Mouse (Mus musculus) stomach, embryonic 14.5 days (tissue): ENCODE measurements around the gene Fgf7. TPM values are rescaled to one million over a fixed set of nuclear protein-coding genes. Genes with fewer than 3 reads are reported as not detected.
A peak's percentile ranks its signal among the peaks of the same experiment; 100 is the strongest.

Source experiments
- ATAC-seq: fragments of 200-750 bp; cut with Nextera tagmentation; 2 replicates; pipeline ENCODE4 v1.8.0; 2017; ENCODE audit warnings: low read depth, moderate TSS enrichment; ENCODE audit not compliant: insufficient number of reproducible peaks, insufficient read depth, low FRiP score
- H3K27ac ChIP-seq: fragments of 300-500 bp; sonication (generic); 2 replicates; pipeline ENCODE4 v1.5.1; 2014; ENCODE audit warnings: mild to moderate bottlenecking, low read length, moderate library complexity, mixed read lengths
- H3K27me3 ChIP-seq: fragments of 300-500 bp; sonication (generic); 2 replicates; pipeline ENCODE4 v1.6.1; 2014; ENCODE audit warnings: low read length, control low read depth, mixed read lengths; ENCODE audit not compliant: control insufficient read depth, insufficient read depth
- H3K36me3 ChIP-seq: fragments of 300-500 bp; sonication (generic); 2 replicates; pipeline ENCODE4 v1.6.1; 2014; ENCODE audit warnings: mild to moderate bottlenecking, control low read depth, low read length, moderate library complexity, mixed read lengths; ENCODE audit not compliant: control insufficient read depth, insufficient read depth
- H3K4me1 ChIP-seq: fragments of 300-500 bp; sonication (generic); 2 replicates; pipeline ENCODE4 v1.6.1; 2014; ENCODE audit warnings: low read length, control low read depth, mixed read lengths; ENCODE audit not compliant: control insufficient read depth, insufficient read depth
- H3K4me2 ChIP-seq: fragments of 300-500 bp; sonication (generic); replicated peaks from 2 replicates; pipeline ENCODE4 v1.6.1; 2014; ENCODE audit warnings: low read depth, low read length, control low read depth
- H3K4me3 ChIP-seq: fragments of 300-500 bp; sonication (generic); 2 replicates; pipeline ENCODE4 v1.5.1; 2014; ENCODE audit warnings: low read depth, low read length, control low read depth
- H3K9ac ChIP-seq: fragments of 300-500 bp; sonication (generic); replicated peaks from 2 replicates; pipeline ENCODE4 v1.6.1; 2014; ENCODE audit warnings: low read depth, mild to moderate bottlenecking, control low read depth, low read length, moderate library complexity, mixed read lengths
- H3K9me3 ChIP-seq: fragments of 300-500 bp; sonication (generic); 2 replicates; pipeline ENCODE4 v1.6.1; 2016; ENCODE audit warnings: low read depth, low read length, control low read depth; ENCODE audit not compliant: control insufficient read depth
- WGBS: fragments of 180-500 bp; shearing (Covaris S2); extraction: QIAGEN DNeasy Blood & Tissue Kit; methylation state at CpG from one replicate; pipeline ENCODE4 v1.1.7; 2014; 5-methylcytosine and 5-hydroxymethylcytosine counted together
- polyA plus RNA-seq: library from polyadenylated mRNA; unstranded; fragments of >200 nt; fragmentation: Nextera tagmentation; extraction: Ambion mirVana; gene quantifications from 2 replicates; pipeline ENCODE4 v1.2.1, GENCODE M21; 2014

Gene Fgf7
- 4.5 and 6.4 TPM in 2 replicates for polyA plus RNA-seq

DNA sequence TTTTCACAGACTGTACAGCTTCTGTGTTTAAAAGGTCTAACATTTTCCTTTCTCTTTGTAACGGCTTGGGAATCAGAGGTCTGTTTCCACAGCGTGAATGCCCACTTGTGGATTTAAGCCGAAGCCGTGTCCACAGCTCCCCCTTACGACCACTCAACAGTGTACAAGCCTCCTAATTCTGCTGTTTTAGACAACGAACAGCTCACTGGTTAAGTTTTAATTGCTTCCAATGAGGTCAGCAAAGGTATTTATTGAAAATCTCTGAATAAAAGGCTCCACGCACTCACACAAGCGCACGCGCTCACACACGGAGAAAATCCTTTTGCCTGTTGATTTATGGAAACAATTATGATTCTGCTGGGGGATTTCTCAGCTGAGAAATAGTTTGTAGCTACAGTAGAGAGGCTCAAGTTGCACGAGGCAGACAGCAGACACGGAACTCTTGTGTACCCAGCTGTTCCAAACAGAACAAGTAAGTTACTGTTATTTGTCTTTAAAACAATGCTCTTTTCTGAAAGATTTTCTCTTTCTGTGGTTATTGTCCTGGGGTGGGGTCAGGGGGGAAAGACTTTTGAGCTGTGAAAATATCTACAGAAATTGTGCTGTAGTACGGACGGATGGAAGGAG is at the start of gene Fgf7:
TSS of gene Fgf7 (plus strand) at position 280 of the 627 bp plus-strand sequence.
- H3K36me3 ChIP-seq = no peaks in the 10 kb centered on the region
- no peaks in the 10 kb centered on the region for H3K9me3 ChIP-seq
- 31% methylated on average over 15 of the region's 15 CpGs for WGBS
- H3K27ac ChIP-seq = peak within 1 kb of the TSS; percentile 21; the same call in 1 of the 2 replicates
- H3K4me3 ChIP-seq = peak within 1 kb of the TSS; percentile 1; the same call in 1 of the 2 replicates
- ATAC-seq = peak; percentile 35; the same call in 1 of the 2 replicates
- H3K9ac ChIP-seq = no peak within 1 kb of the TSS
- peaks cover 9% of the 10 kb centered on the region for H3K4me1 ChIP-seq
- H3K4me2 ChIP-seq = peak within 1 kb of the TSS; percentile 35
- no peaks in the 10 kb centered on the region for H3K27me3 ChIP-seq

DNA sequence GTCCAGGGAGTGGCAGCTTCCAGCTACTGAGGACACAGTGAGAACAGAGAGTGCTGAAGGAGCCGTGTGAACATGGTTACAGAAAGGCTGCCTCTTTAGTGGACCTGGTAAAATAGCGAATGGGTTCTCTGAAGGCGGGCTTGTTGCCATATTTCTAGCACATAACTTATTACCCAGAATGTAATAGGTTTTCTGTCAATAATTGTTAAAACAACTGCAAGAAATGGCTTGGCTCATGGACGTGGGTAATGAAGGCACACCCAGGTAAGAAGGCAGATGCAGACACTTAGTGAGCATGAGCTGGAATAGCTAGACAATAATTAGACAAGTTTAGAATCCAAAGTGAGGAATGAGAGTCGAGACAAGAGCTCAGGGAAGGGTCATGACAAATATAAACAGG is 32.2 kb upstream of the Fgf7 start:
- Histone ChIP-seq H3K4me1 (no peaks in the 10 kb centered on the region), H3K4me3 (no peak overlapping the region), H3K27me3 (no peaks in the 10 kb centered on the region), H3K4me2 (no peak overlapping the region), H3K27ac (no peak overlapping the region), H3K9me3 (no peaks in the 10 kb centered on the region), H3K36me3 (no peaks in the 10 kb centered on the region), H3K9ac (no peak overlapping the region)
- 54% methylated on average over 5 of the region's 5 CpGs for WGBS
- ATAC-seq = no peak

DNA sequence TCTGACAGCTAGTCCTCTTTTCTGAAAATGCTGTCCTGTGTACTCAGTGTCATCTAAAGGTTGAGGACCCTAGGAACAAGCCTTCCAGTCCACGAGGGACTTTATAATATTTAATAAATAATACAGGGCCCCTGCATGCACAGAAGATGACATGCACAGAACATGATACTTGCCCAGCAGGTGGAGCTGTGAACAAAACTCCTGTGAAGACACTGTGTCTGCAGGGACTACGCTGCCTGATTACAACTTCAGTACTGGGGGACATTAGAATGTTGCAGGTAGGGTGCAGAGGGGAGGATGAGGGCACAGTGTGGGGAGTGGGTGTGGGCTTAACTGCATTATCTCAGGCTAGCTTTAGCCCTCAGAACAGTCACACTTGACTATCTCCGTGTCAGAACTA is 28.4 kb upstream of the Fgf7 start:
- no peak overlapping the region for H3K4me2 ChIP-seq
- no peak overlapping the region for H3K27ac ChIP-seq
- no peaks in the 10 kb centered on the region for H3K36me3 ChIP-seq
- peak; percentile 42; the same call in 1 of the 2 replicates for ATAC-seq
- no peaks in the 10 kb centered on the region for H3K9me3 ChIP-seq
- no peak overlapping the region for H3K4me3 ChIP-seq
- no peak overlapping the region for H3K9ac ChIP-seq
- no peaks in the 10 kb centered on the region for H3K27me3 ChIP-seq
- WGBS = 34% methylated on average over 3 of the region's 3 CpGs
- H3K4me1 ChIP-seq = no peaks in the 10 kb centered on the region

DNA sequence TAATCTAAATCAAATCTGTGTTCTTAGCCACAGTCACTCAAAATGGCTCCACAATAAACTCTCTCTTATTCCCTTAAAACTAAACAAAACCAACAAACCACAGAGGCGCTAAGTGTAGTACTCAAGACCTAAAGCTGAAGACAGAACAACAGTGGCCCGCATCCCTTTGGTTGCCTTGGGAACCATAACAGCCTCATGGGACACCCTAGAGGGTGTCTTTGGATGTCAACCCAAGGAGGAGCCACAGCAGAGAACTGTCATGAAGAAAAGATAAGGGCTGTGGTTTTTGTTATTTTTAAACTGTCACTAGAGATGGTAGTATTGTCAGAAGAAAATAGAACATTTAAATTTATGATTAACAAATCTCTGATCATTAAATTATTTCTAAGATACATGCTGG is 27.7 kb upstream of the Fgf7 start:
- Histone ChIP-seq H3K36me3 (no peaks in the 10 kb centered on the region), H3K27ac (no peak overlapping the region), H3K4me1 (no peaks in the 10 kb centered on the region), H3K9me3 (no peaks in the 10 kb centered on the region), H3K4me3 (no peak overlapping the region), H3K9ac (no peak overlapping the region), H3K4me2 (no peak overlapping the region), H3K27me3 (no peaks in the 10 kb centered on the region)
- ATAC-seq = no peak
- 74% methylated on average over 2 of the region's 2 CpGs for WGBS

DNA sequence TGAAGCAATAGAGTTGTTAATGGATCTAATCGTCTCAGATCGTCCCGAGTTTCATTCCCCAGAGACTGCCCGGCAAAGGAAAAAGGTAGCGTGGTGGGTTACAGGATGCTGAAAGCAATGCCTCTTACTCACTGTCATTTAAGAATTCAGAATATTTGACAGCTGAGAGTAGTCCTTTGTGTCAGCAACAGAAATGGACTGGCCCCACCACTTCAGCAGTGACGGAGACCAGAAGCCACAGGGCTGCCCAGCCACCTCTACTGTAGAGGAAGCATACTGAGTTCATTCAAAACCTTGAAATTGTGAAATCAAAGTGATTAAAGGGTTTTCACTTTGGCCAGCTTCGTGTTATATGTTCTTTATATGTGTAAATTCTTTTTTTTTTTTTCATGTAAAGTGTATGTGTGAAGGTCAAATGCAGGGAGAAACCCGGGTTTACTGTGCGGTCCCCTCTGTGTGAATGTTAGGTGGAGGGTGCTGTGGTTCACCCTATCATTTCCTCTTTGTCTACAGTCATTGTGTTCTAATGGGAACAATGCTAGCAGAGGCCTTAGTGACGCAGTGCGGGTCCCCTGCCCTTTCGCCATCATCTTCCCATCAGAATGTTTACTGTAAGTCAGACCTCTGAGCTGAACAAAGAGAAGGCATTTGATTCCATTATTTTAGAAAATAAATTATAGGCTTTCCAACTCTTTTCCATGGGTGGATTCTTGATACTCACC is 19.3 kb upstream of the Fgf7 start:
- Histone ChIP-seq H3K4me3 (no peak overlapping the region), H3K27me3 (no peaks in the 10 kb centered on the region), H3K9me3 (no peaks in the 10 kb centered on the region), H3K36me3 (no peaks in the 10 kb centered on the region), H3K27ac (no peak overlapping the region), H3K4me1 (no peaks in the 10 kb centered on the region), H3K9ac (no peak overlapping the region), H3K4me2 (no peak overlapping the region)
- ATAC-seq = no peak
- 50% methylated on average over 12 of the region's 12 CpGs for WGBS

DNA sequence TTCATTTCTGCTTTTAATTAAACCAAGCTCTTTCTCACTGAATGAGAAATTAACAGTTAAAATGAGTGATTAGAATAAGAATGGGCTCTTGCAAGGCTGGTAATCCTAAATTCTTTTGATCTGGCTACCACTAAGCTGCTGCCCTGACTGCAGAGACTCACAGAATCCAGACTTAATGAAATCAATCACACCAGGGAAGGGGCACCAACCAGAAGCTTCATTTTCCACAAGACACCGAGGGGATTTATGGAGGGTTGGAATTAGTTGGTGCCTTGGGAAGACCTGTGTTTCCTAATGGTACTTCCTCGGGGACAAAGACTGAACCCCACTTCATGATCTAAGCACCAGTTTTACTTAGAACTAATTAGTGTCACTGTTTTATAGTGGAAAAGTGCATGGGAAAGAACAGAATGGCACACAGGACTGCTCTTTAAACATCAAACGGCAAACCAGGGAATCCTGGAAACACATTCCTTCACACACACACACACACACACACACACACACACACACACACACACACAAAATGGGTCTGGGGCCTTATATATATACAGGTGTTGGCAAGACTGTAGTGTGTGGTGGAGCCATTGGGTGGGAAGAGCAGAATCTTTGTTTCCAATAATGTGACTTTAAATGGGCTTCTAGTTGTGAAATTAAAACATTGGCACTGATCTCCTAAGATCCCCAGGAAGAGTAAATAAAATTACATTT is 18.5 kb upstream of the Fgf7 start:
- 54% methylated on average over 3 of the region's 3 CpGs for WGBS
- H3K9me3 ChIP-seq = no peaks in the 10 kb centered on the region
- no peak overlapping the region for H3K4me2 ChIP-seq
- H3K27me3 ChIP-seq = no peaks in the 10 kb centered on the region
- H3K4me3 ChIP-seq = no peak overlapping the region
- H3K36me3 ChIP-seq = no peaks in the 10 kb centered on the region
- H3K9ac ChIP-seq = no peak overlapping the region
- no peak overlapping the region for H3K27ac ChIP-seq
- H3K4me1 ChIP-seq = no peaks in the 10 kb centered on the region
- no peak for ATAC-seq

DNA sequence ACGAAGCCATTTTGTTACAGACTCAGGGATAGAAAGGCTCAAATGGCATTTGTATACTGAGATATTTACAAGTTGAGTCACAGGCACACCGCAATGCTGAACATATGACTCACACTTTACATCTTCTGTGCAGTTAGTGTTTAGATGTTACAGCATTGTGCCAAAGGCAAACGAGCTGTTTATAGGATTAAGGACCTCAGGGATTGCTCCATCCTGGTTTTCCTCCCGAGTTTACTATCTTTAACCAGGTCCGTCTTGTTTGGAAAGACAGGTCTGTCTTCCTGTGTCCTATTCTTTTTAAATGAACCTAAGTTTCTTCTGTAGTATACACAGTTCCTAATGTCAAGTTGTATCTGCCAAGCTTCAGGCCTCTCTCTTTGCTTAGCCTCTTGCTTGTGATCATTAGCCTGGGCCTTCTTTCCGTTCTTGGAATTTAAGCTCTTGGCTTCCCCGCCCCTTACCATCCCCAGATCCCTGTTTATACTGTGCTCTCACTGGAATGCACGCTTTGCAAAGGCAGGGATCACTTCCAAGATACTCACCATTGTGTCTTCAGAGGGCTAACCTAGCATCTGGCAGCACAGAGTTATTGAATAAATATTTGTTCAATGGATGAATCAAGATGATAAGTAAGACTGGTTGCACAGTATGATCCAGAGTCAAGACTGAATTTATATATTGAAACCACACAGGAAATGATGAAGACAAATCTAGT is 3.1 kb upstream of the Fgf7 start:
- Histone ChIP-seq H3K27ac (peak overlapping the region; percentile 58; the same call in 1 of the 2 replicates), H3K4me3 (no peak overlapping the region), H3K27me3 (no peaks in the 10 kb centered on the region), H3K4me2 (no peak overlapping the region), H3K36me3 (no peaks in the 10 kb centered on the region), H3K9me3 (no peaks in the 10 kb centered on the region), H3K4me1 (peaks cover 9% of the 10 kb centered on the region), H3K9ac (no peak overlapping the region)
- 40% methylated on average over 8 of the region's 8 CpGs for WGBS
- ATAC-seq = peak; percentile 18; the same call in 1 of the 2 replicates
